Mouse (Mus musculus) embryo, embryonic 11.5 days (tissue): ENCODE measurements around the gene D930048N14Rik.
"Not testable (repeated sequence)": the region's sequence is repeated elsewhere in the genome, so short reads cannot be mapped to it uniquely, and the experiment has no call there.

Experiments
- DNase-seq: peaks from one replicate; pipeline ENCODE4 v3.0.0-alpha.2; 2012; ENCODE audit warnings: low read depth, low spot score

Gene D930048N14Rik

GRCm38 (mm10) chr11:51650691-51651515, at the start of gene D930048N14Rik, which contains the start of gene N4bp3:
Gene D930048N14Rik, plus strand, starts transcription at chr11:51650954.
Gene N4bp3, minus strand, starts transcription at chr11:51650842.
- peak; percentile 47 for DNase-seq

GRCm38 (mm10) chr11:51602253-51602652, 48.5 kb upstream of the D930048N14Rik start:
- DNase-seq, result no peak

GRCm38 (mm10) chr11:51605602-51606446, 44.9 kb upstream of the D930048N14Rik start:
- peak; percentile 70 for DNase-seq

GRCm38 (mm10) chr11:51606447-51607095, 44.2 kb upstream of the D930048N14Rik start, which contains the start of gene Hnrnpab:
Gene Hnrnpab, minus strand, starts transcription at chr11:51606847.
- DNase-seq, result peak; percentile 96

DNA sequence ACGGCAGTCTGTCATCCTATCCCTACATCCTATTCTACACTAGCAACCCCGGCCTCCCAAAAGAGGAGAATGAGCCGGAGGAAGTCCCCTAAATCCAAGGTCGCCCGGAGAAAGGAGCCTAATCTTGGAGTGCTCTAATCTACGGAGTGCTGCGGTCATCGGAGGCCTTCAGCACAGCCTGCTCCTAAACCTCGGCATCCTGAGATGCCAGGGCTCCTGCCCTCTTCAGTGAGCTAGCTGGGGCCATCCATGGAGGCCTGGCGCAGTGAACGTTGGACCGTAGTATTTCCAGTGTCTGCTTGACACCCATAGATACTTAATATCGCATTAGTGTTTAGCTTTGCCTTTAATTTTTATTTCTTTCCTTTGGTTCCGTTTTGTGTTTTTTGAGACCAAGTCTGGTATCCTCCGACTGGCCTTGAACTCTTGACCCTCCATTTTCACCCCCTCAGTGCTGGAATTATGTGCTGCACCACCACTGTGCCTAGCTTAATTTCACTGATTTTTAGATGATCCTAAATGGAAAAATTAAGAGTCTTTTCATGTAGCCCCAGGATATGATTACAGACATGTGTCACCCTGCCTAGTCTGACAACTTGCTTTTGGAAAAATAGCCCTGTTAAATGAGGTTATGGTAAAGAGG, 43.5 kb upstream of the D930048N14Rik start:
- DNase-seq, result no peak

GRCm38 (mm10) chr11:51609266-51609909, 41.4 kb upstream of the D930048N14Rik start:
- DNase-seq, result no peak

GRCm38 (mm10) chr11:51609940-51610339, 40.8 kb upstream of the D930048N14Rik start:
- DNase-seq, result not testable (repeated sequence)

- no peak for DNase-seq
Measured at GRCm38 (mm10) chr11:51614256-51614655, 36.5 kb upstream of the D930048N14Rik start.

GRCm38 (mm10) chr11:51615129-51615528, 35.6 kb upstream of the D930048N14Rik start:
- DNase-seq, result no peak

DNA sequence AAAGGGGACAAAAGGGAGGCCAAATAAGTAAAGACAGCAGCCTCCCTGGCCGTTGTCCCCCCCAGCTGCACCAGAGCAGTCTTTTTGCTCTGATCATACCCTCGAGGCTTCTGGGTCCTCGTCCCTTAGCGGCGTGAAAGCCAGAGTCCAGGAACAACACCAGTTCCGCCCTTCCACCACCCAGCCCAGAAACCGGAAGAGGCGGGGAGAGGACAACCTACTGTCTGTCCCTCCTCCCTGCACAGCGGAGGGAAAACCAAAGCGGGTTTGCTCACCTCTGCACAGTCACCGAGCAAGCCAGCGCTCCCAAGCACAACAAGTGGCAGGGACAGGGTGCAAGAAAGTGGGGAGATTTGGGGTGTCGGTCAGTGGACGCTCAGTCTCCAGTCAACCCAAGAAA, 35.2 kb upstream of the D930048N14Rik start:
- DNase-seq, result peak; percentile 53

DNA sequence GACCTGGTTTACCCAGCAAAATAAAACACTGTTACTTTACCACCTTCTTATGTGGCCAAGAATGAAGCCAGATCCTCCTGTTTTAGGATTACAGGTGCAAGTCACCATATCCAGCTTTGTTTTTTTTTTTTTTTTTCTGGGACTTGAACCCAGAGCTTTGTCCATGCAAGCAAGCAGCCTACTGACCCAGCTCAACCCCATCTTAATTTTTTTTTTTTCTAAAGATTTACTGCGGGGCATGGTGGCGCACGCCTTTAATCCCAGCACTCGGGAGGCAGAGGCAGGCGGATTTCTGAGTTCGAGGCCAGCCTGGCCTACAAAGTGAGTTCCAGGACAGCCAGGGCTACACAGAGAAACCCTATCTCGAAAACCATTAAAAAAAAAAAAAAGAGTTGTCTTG, 34.6 kb upstream of the D930048N14Rik start:
- not testable (repeated sequence) for DNase-seq

DNA sequence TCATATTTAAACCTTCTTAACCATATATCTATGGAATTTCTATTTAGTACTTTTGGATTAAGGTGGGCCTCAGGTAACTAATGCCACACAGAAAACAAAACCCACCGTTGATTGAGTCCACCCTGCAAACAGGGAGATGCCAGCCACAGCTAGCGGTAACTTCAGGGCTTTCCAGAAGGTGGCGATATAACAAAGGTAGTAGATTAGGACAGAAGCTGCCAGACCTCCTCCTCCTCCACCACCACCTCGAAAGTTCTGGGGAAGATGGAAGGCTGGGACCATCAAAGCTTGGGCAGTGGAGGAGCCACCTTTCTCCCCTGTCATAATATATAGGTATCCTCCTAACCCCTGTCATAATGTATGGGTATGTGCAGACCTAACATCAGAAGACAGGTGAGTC, 33.1 kb upstream of the D930048N14Rik start:
- peak; percentile 43 for DNase-seq

GRCm38 (mm10) chr11:51618894-51619408, 31.8 kb upstream of the D930048N14Rik start:
- no peak for DNase-seq

DNA sequence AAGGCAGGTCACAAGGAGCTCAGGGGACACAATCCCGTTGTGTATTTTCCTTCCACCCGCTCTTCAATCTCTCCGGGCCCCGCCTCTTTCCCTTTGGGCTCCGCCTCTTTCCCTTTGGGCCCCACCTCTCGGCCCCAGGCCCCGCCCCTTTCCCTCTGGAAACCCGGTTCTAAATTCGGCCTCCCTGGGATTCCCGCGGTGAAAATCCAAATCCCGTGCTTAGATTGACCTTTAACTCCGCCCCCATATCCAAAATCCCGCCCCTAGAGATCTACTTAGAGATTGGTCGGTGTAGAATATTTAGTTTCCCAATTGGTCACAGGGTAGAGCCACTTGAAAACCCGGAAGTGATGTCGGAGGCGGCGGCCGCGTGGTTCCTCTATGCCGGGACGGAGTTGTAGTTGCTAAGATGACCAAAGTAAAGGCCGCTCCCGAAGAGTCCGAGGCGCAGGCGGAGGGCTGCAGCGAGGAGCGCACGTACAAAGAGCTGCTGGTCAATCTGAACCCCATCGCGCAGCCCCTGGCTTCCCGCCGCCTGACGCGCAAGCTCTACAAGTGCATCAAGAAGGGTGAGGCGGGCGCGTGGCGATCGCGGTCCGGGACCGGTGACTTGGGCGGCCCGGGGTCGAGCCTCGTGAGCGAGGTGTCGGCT, 31.2 kb upstream of the D930048N14Rik start, which contains the start of gene Nhp2:
Gene Nhp2 (plus strand): TSS at position 327 of the 652 bp plus-strand sequence.
- DNase-seq, result peak; percentile 93

GRCm38 (mm10) chr11:51620084-51620483, 30.7 kb upstream of the D930048N14Rik start:
- no peak for DNase-seq

DNA sequence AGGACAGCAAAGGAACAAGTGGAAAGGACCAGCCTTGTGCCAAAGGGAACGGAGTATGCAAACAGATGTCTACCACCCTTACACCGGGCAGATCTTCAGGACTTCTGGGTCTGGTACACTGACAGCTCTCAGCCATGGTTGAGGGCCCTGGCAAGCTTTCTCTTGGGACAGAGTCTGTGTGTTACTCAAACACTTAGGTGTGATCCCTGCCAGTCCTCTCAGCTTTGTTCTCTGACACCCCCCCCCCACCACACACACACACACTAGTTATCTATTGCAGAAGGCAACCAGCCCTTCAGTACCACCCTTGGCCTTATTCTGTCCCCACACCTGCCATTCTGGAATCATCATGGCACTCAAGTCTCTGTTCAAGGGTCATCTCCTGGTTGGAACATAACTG, 29.0 kb upstream of the D930048N14Rik start:
- no peak for DNase-seq

- DNase-seq, result no peak
Measured at GRCm38 (mm10) chr11:51622971-51623491, 27.7 kb upstream of the D930048N14Rik start.

GRCm38 (mm10) chr11:51625187-51625820, 25.4 kb upstream of the D930048N14Rik start:
- DNase-seq, result no peak

GRCm38 (mm10) chr11:51627425-51627824, 23.3 kb upstream of the D930048N14Rik start:
- DNase-seq, result no peak
